Mouse (Mus musculus) hindbrain, embryonic 16.5 days (tissue): ENCODE results near the gene Olfr885. TPM values are rescaled to one million over a fixed set of nuclear protein-coding genes. Genes with fewer than 3 reads are reported as not detected.

Experiments
- ATAC-seq: fragments of 200-750 bp; cut with Nextera tagmentation; 2 replicates; pipeline ENCODE4 v1.8.0; 2017; ENCODE audit warnings: moderate TSS enrichment, moderate library complexity
- H3K27ac ChIP-seq: fragments of 300-500 bp; sonication (generic); 2 replicates; pipeline ENCODE4 v1.5.1; 2014; ENCODE audit warnings: low read depth, mild to moderate bottlenecking, control low read depth, low read length, moderate library complexity
- H3K27me3 ChIP-seq: fragments of 300-500 bp; sonication (generic); replicated peaks from 2 replicates; pipeline ENCODE4 v1.6.1; 2014; ENCODE audit warnings: low read length; ENCODE audit not compliant: control insufficient read depth, insufficient read depth
- H3K36me3 ChIP-seq: fragments of 300-500 bp; sonication (generic); 2 replicates; pipeline ENCODE4 v1.6.1; 2014; ENCODE audit warnings: mild to moderate bottlenecking, low read length, moderate library complexity, mixed read lengths; ENCODE audit not compliant: control insufficient read depth, insufficient read depth
- H3K4me1 ChIP-seq: fragments of 300-500 bp; sonication (generic); 2 replicates; pipeline ENCODE4 v1.6.1; 2014; ENCODE audit warnings: low read depth, low read length; ENCODE audit not compliant: control insufficient read depth, insufficient read depth
- H3K4me2 ChIP-seq: fragments of 300-500 bp; sonication (generic); 2 replicates; pipeline ENCODE4 v1.6.1; 2014; ENCODE audit warnings: mild to moderate bottlenecking, low read length, control low read depth, moderate library complexity
- H3K4me3 ChIP-seq: fragments of 300-500 bp; sonication (generic); 2 replicates; pipeline ENCODE4 v1.5.1; 2014; ENCODE audit warnings: mild to moderate bottlenecking, low read length, control low read depth, moderate library complexity
- H3K9ac ChIP-seq: fragments of 300-500 bp; sonication (generic); 2 replicates; pipeline ENCODE4 v1.6.1; 2014; ENCODE audit warnings: low read depth, mild to moderate bottlenecking, control low read depth, low read length, moderate library complexity
- H3K9me3 ChIP-seq: fragments of 300-500 bp; sonication (generic); 2 replicates; pipeline ENCODE4 v1.6.1; 2014; ENCODE audit warnings: mild to moderate bottlenecking, low read length, moderate library complexity; ENCODE audit not compliant: control insufficient read depth
- WGBS: fragments of 180-500 bp; shearing (Covaris S2); extraction: QIAGEN DNeasy Blood & Tissue Kit; methylation state at CpG from one replicate; pipeline ENCODE4 v1.1.7; 2014; 5-methylcytosine and 5-hydroxymethylcytosine counted together
- polyA plus RNA-seq: library from polyadenylated mRNA; unstranded; fragments of >200 nt; fragmentation: Nextera tagmentation; extraction: Ambion mirVana; gene quantifications from 2 replicates; pipeline ENCODE4 v1.2.1, GENCODE M21; 2015

Olfr885 gene
- not detected in 2 replicates for polyA plus RNA-seq

- no peaks in the 10 kb centered on the region for H3K27me3 ChIP-seq
- H3K4me2 ChIP-seq: no peak within 1 kb of the TSS
- H3K4me3 ChIP-seq: no peak within 1 kb of the TSS
- 86% methylated on average over 3 of the region's 3 CpGs for WGBS
- no peak within 1 kb of the TSS for H3K27ac ChIP-seq
- no peaks in the 10 kb centered on the region for H3K36me3 ChIP-seq
- no peak for ATAC-seq
- H3K9me3 ChIP-seq: no peaks in the 10 kb centered on the region
- H3K9ac ChIP-seq: no peak within 1 kb of the TSS
- H3K4me1 ChIP-seq: no peaks in the 10 kb centered on the region
Measured at GRCm38 (mm10) chr9:38061022-38061421, at the start of gene Olfr885. Olfr885 (plus strand) TSS chr9:38061322.

- H3K4me2 ChIP-seq: no peak within 1 kb of the TSS
- no peak within 1 kb of the TSS for H3K27ac ChIP-seq
- no peaks in the 10 kb centered on the region for H3K36me3 ChIP-seq
- no peaks in the 10 kb centered on the region for H3K27me3 ChIP-seq
- H3K9ac ChIP-seq: no peak within 1 kb of the TSS
- H3K4me3 ChIP-seq: no peak within 1 kb of the TSS
- H3K9me3 ChIP-seq: no peaks in the 10 kb centered on the region
- no peak for ATAC-seq
- whole genome bisulfite sequencing: 92% methylated on average over 1 of the region's 1 CpGs
- no peaks in the 10 kb centered on the region for H3K4me1 ChIP-seq
Measured at GRCm38 (mm10) chr9:38025508-38025907, 35.6 kb upstream of the Olfr885 start, which contains the start of gene Olfr883. Olfr883 (plus strand) TSS chr9:38025808.

- Histone ChIP-seq H3K36me3 (no peaks in the 10 kb centered on the region), H3K9ac (no peak within 1 kb of the TSS), H3K27me3 (no peaks in the 10 kb centered on the region), H3K4me1 (no peaks in the 10 kb centered on the region), H3K4me3 (no peak within 1 kb of the TSS), H3K4me2 (no peak within 1 kb of the TSS), H3K9me3 (no peaks in the 10 kb centered on the region), H3K27ac (no peak within 1 kb of the TSS)
- 72% methylated on average over 1 of the region's 1 CpGs for WGBS
- no peak for ATAC-seq
Measured at GRCm38 (mm10) chr9:38046255-38046654, 14.9 kb upstream of the Olfr885 start, which contains the start of gene Olfr884. Olfr884 (plus strand) TSS chr9:38046555.

- Histone ChIP-seq H3K36me3 (no peaks in the 10 kb centered on the region), H3K4me2 (no peak within 1 kb of the TSS), H3K4me1 (no peaks in the 10 kb centered on the region), H3K9me3 (no peaks in the 10 kb centered on the region), H3K27me3 (no peaks in the 10 kb centered on the region), H3K27ac (no peak within 1 kb of the TSS), H3K9ac (no peak within 1 kb of the TSS), H3K4me3 (no peak within 1 kb of the TSS)
- WGBS: 81% methylated on average over 1 of the region's 1 CpGs
- ATAC-seq: no peak
Measured at GRCm38 (mm10) chr9:38083772-38084171, 22.6 kb downstream of the Olfr885 start, which contains the start of gene Olfr887. Olfr887 (plus strand) TSS chr9:38084072.

- Histone ChIP-seq H3K27ac (no peak within 1 kb of the TSS), H3K9me3 (no peaks in the 10 kb centered on the region), H3K27me3 (no peaks in the 10 kb centered on the region), H3K4me1 (no peaks in the 10 kb centered on the region), H3K9ac (no peak within 1 kb of the TSS), H3K36me3 (no peaks in the 10 kb centered on the region), H3K4me3 (no peak within 1 kb of the TSS), H3K4me2 (no peak within 1 kb of the TSS)
- 75% methylated on average over 1 of the region's 1 CpGs for WGBS
- no peak for ATAC-seq
Measured at GRCm38 (mm10) chr9:38107828-38108227, 46.7 kb downstream of the Olfr885 start, which contains the start of gene Olfr888. Olfr888 (plus strand) TSS chr9:38108128.

Other genes with a start within 250 kb of the Olfr885 start
- not detected in 2 replicates for gene Olfr877, start 207.1 kb upstream of the Olfr885 start, polyA plus RNA-seq
- gene Olfr145, start 164.6 kb upstream of the Olfr885 start, polyA plus RNA-seq: not detected in 2 replicates
- gene Olfr878, start 143.5 kb upstream of the Olfr885 start, polyA plus RNA-seq: not detected in 2 replicates
- gene Olfr881, start 69.5 kb upstream of the Olfr885 start, polyA plus RNA-seq: not detected in 2 replicates
- gene Olfr883, start 35.5 kb upstream of the Olfr885 start, polyA plus RNA-seq: not detected in 2 replicates
- gene Olfr884, start 14.8 kb upstream of the Olfr885 start, polyA plus RNA-seq: not detected in 2 replicates
- not detected in 2 replicates for gene Olfr887, start 22.8 kb downstream of the Olfr885 start, polyA plus RNA-seq
- not detected in 2 replicates for gene Olfr888, start 46.8 kb downstream of the Olfr885 start, polyA plus RNA-seq
- gene Olfr889, start 53.9 kb downstream of the Olfr885 start, polyA plus RNA-seq: 0.04 and 0.05 TPM in 2 replicates
- gene Olfr890, start 81.2 kb downstream of the Olfr885 start, polyA plus RNA-seq: not detected in 2 replicates
- gene Olfr891, start 119.5 kb downstream of the Olfr885 start, polyA plus RNA-seq: not detected in 2 replicates
- not detected in 2 replicates for gene Olfr893, start 147.0 kb downstream of the Olfr885 start, polyA plus RNA-seq
- not detected in 2 replicates for gene Olfr894, start 156.7 kb downstream of the Olfr885 start, polyA plus RNA-seq
- not detected in 2 replicates for gene Olfr143, start 191.5 kb downstream of the Olfr885 start, polyA plus RNA-seq
- not detected in 2 replicates for gene Olfr895, start 206.5 kb downstream of the Olfr885 start, polyA plus RNA-seq
- gene Olfr896-ps1, start 229.8 kb downstream of the Olfr885 start, polyA plus RNA-seq: not detected in 2 replicates